Mouse (Mus musculus) induced T-regulatory cell, adult 2 months (primary cell): ENCODE data around the gene Ccdc24.

Source experiments
- DNase-seq: peaks from one replicate; pipeline ENCODE4 v3.0.0-alpha.2; 2012; ENCODE audit warnings: low read depth

Ccdc24 gene

GRCm38 (mm10) chr4:117829260-117830123 lies 42.9 kb downstream of the Ccdc24 start:
- peak; percentile 46 for DNase-seq

GRCm38 (mm10) chr4:117828572-117829145 lies 43.7 kb downstream of the Ccdc24 start:
- no peak for DNase-seq

- no peak for DNase-seq
Observed at GRCm38 (mm10) chr4:117818032-117818431, 54.3 kb downstream of the Ccdc24 start.

- DNase-seq, result no peak
Observed at GRCm38 (mm10) chr4:117816776-117817175, 55.6 kb downstream of the Ccdc24 start.
